Mouse (Mus musculus) testis, adult 2 months (tissue): ENCODE results near the gene Trp73.

Experiments
- CTCF ChIP-seq: fragments of 200-500 bp; IDR thresholded peaks from 2 replicates; pipeline ENCODE4 v1.5.1; 2012; ENCODE audit warnings: low read depth, mild to moderate bottlenecking, inconsistent platforms, low read length, moderate library complexity; ENCODE audit not compliant: control insufficient read depth, insufficient read depth, insufficient replicate concordance
- POLR2A ChIP-seq: fragments of 200-500 bp; IDR thresholded peaks from 2 replicates; pipeline ENCODE4 v1.6.1; 2012; ENCODE audit warnings: low read depth, mild to moderate bottlenecking, inconsistent platforms, low read length, moderate library complexity; ENCODE audit not compliant: control insufficient read depth

DNA sequence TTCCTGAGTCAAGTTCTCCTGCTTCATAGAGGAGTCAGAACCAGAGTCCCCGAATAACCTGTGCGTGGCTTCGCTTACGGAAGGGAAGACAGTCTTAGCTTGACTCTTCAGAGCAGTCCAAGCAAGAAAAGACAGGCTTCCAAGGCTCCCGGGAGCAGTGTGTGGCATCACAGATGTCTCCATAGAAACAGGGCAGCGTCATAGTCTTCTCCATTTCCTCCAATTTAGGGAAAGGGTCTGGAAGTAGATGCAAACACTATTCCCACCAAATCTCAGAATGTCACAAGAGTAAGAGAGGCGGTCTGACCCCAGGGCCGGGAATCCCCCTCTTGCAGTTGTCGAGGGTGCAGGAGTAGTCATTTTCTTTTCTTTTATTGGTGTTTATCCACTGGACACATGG, 97.4 kb downstream of the Trp73 start, which contains the start of gene Ccdc27:
- no peak; the same call in 1 of the 2 replicates for TF ChIP-seq POLR2A
- no peak for TF ChIP-seq CTCF
